Mouse (Mus musculus) embryonic facial prominence, embryonic 10.5 days (tissue): Measurements from ENCODE around the gene Gng5. TPM values are rescaled to one million over a fixed set of nuclear protein-coding genes. Genes with fewer than 3 reads are reported as not detected.

Experiments
- polyA plus RNA-seq: library from polyadenylated mRNA; unstranded; fragments of >200 nt; fragmentation: Nextera tagmentation; extraction: Ambion mirVana; gene quantifications from 2 replicates; pipeline ENCODE4 v1.2.1, GENCODE M21; 2016

Gng5 gene
- polyA plus RNA-seq, 1 experiment from 2014 or later = 1,248 TPM

Other genes with a start within 250 kb of the Gng5 start
- gene Ssx2ip, start 95.2 kb upstream of the Gng5 start, polyA plus RNA-seq = 28.0 and 30.5 TPM in 2 replicates
- 4.4 and 5.2 TPM in 2 replicates for gene Ctbs, start 50.0 kb upstream of the Gng5 start, polyA plus RNA-seq
- gene Spata1, start 54 bp upstream of the Gng5 start, polyA plus RNA-seq = 6.0 and 7.4 TPM in 2 replicates
- gene Rpf1, start 21.6 kb downstream of the Gng5 start, polyA plus RNA-seq = 65.8 and 66.6 TPM in 2 replicates
- gene Uox, start 70.6 kb downstream of the Gng5 start, polyA plus RNA-seq = not detected in 2 replicates
- gene Dnase2b, start 115.8 kb downstream of the Gng5 start, polyA plus RNA-seq = not detected in 2 replicates
- not detected in 2 replicates for gene 4930503B20Rik, start 151.5 kb downstream of the Gng5 start, polyA plus RNA-seq
- 0.55 and 0.92 TPM in 2 replicates for gene Samd13, start 185.8 kb downstream of the Gng5 start, polyA plus RNA-seq